Mouse (Mus musculus): ENCODE data around the gene Myt1l.

DNA sequence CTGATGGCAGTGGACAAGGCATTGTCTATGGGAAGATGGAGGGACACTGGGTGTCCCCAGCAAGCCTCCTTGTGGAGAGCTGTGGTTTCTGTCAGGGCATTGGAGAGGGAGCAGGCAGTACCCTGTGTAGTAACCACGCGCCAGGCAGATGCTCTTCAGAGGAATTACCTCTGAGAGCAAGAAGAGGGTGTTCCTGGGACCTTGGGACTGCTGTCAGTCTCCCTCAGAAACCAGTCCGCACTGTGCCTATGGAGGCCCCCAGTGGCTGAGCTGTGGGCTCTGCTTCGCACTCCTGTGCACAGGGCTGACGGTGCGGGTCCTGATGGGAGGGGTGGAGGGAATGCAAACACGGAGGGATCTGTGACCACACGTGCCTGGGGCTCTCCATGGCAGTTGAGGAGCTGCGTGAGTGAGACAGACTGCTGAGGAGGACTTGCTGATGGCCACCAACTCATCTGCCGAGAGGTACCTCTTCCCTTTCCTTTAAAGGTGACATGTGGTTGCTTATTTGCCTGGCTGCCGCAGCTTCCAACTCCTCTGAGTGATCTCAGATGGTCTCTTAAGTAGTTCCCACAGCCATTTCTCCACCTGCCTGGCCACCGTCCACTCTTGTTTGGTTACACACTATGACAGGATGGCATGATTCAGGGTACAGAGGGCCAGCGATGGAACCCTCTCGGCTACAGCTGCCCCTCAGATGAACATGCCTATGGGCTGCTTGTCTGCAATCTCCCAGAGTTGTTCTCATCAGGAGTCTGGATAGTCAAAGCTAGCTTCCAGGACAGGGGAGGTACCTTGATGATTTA lies 5.1 kb downstream of the Myt1l start:
- no peak for TF ChIP-seq CTCF (IDR thresholded peaks at IDR 0.05; ENCODE audit: low read depth, low read length)
- TF ChIP-seq POLR2A (IDR thresholded peaks at IDR 0.05; ENCODE audit: extremely low read depth, insufficient read depth, low read length) = no peak

Measured in liver, adult 2 months (tissue).